ENCODE assay signal across 19 mouse cellular contexts in genomic region chr10:66932544-66932943, GRCm38 (mm10).
DNase-seq lines count a peak whose midpoint lies in the region; ATAC-seq and TF ChIP-seq lines count a peak whose summit lies in the region.
"Had no signal": no experiment of that assay in that cellular context is flagged by ENCODE, and none has a peak within 500 bp of the region (broad histone marks: within the 10 kb centered on the region; RNA-seq: fewer than 3 reads in every experiment).

No protein-coding gene starts in this region.

- peak; percentile 74 for ATAC-seq in common myeloid progenitor, adult 5-6 weeks (replicated peaks; ENCODE audit: low read depth, poor library complexity, severe bottlenecking)
- ATAC-seq in monocyte, adult 5-6 weeks (replicated peaks; ENCODE audit: insufficient number of reproducible peaks, low FRiP score, low TSS enrichment, poor library complexity, severe bottlenecking), result peak; percentile 73
- ATAC-seq in liver, embryonic 12.5 days, result no peak
- ATAC-seq: forebrain, postnatal 0 days; intestine, embryonic 15.5 days; liver, postnatal 0 days had no signal

- 0 out of 2 replicates have a peak overlapping the region, but pooled peaks have one; percentile 24 for H3K27ac ChIP-seq in gastrocnemius, adult 2 months
- no peak overlapping the region for H3K27ac ChIP-seq in liver, embryonic 12.5 days
- H3K27ac ChIP-seq: heart, adult 2 months; hindbrain, embryonic 12.5 days; intestine, embryonic 15.5 days; neural tube, embryonic 13.5 days had no signal

- H3K4me3 ChIP-seq in gastrocnemius, adult 2 months, result no peak overlapping the region
- no peak overlapping the region for H3K4me3 ChIP-seq in lung, adult 2 months (replicated peaks; ENCODE audit: extremely low read depth, low read depth, low read length)
- H3K4me3 ChIP-seq in liver, embryonic 12.5 days, result no peak overlapping the region
- H3K4me3 ChIP-seq: erythroblast, embryonic 14.5 days; heart, adult 2 months; hindbrain, embryonic 12.5 days; intestine, embryonic 15.5 days; neural tube, embryonic 13.5 days had no signal

- DNase-seq in gastrocnemius, adult 2 months, result no peak
- DNase-seq in gastrocnemius, postnatal 25 days, result no peak
- peak; percentile 39 for DNase-seq in lung, postnatal 36 days
- no peak for DNase-seq in lung, adult 2 months
- DNase-seq in right cerebral cortex, adult 2 months (ENCODE audit: low spot score in 2 of 2), result no peak
- DNase-seq: cerebellum, adult 11 months; cerebellum, postnatal 14 days; forebrain, postnatal 0 days; kidney, postnatal 25 days; liver, postnatal 0 days; thymus, adult 2 months had no signal

- intact Hi-C loops in gastrocnemius, adult 2 months (cut with DNase I), result no loop called here

- peaks cover 3% of the 10 kb centered on the region for H3K4me1 ChIP-seq in lung, adult 2 months (ENCODE audit: control insufficient read depth, insufficient read depth, low read length)
- H3K4me1 ChIP-seq in liver, embryonic 12.5 days, result 0 out of 2 replicates have a peak, but pooled peaks cover 3% of the 10 kb centered on the region
- H3K4me1 ChIP-seq: hindbrain, embryonic 12.5 days; intestine, embryonic 15.5 days had no signal

- no peak overlapping the region for H3K9ac ChIP-seq in liver, embryonic 12.5 days
- H3K9ac ChIP-seq: forebrain, postnatal 0 days; hindbrain, embryonic 12.5 days; intestine, embryonic 15.5 days; liver, postnatal 0 days; neural tube, embryonic 13.5 days had no signal

- WGBS in lung, adult 2 months, result 68% methylated on average over 6 of the region's 6 CpGs
- WGBS in liver, embryonic 12.5 days (ENCODE audit: insufficient replicate concordance), result 27% methylated on average over 6 of the region's 6 CpGs

- no peaks in the 10 kb centered on the region for H3K27me3 ChIP-seq in liver, embryonic 12.5 days (replicated peaks)
- H3K27me3 ChIP-seq: hindbrain, embryonic 12.5 days; intestine, embryonic 15.5 days; neural tube, embryonic 13.5 days had no signal

- H3K36me3 ChIP-seq in liver, embryonic 12.5 days, result no peaks in the 10 kb centered on the region
- H3K36me3 ChIP-seq: hindbrain, embryonic 12.5 days; intestine, embryonic 15.5 days; neural tube, embryonic 13.5 days had no signal

- TF ChIP-seq POLR2A in lung, adult 2 months (IDR thresholded peaks at IDR 0.05; ENCODE audit: borderline replicate concordance, extremely low read depth, low read depth, low read length), result no peak

- H3K9me3 ChIP-seq in liver, embryonic 12.5 days (replicated peaks), result no peaks in the 10 kb centered on the region
- H3K9me3 ChIP-seq: hindbrain, embryonic 12.5 days; intestine, embryonic 15.5 days; neural tube, embryonic 13.5 days had no signal

- H3K4me2 ChIP-seq in liver, embryonic 12.5 days, result no peak overlapping the region
- H3K4me2 ChIP-seq: hindbrain, embryonic 12.5 days; intestine, embryonic 15.5 days; neural tube, embryonic 13.5 days had no signal

- no peak for TF ChIP-seq CTCF in gastrocnemius, adult 2 months (IDR thresholded peaks at IDR 0.05)
- no peak for TF ChIP-seq CTCF in lung, adult 2 months (IDR thresholded peaks at IDR 0.05; ENCODE audit: insufficient read depth, low read length)
